Mouse (Mus musculus): ENCODE data around the gene Bricd5.

- TF ChIP-seq CTCF (IDR thresholded peaks at IDR 0.05; ENCODE audit: extremely low read depth, insufficient read length, insufficient replicate concordance, low read depth, low read length) (no peak), POLR2A (IDR thresholded peaks at IDR 0.05; ENCODE audit: low read depth, low read length) (no peak)
Measured at GRCm38 (mm10) chr17:24462932-24463331, 10.8 kb upstream of the Bricd5 start.

All from small intestine, adult 2 months (tissue).